Mouse (Mus musculus) forebrain, embryonic 14.5 days (tissue): ENCODE results near the gene Cdh11. TPM values are rescaled to one million over a fixed set of nuclear protein-coding genes. Genes with fewer than 3 reads are reported as not detected.

Experiments used
- ATAC-seq: fragments of 200-750 bp; cut with Nextera tagmentation; 2 replicates; pipeline ENCODE4 v1.8.0; 2017; ENCODE audit warnings: mild to moderate bottlenecking, moderate library complexity
- DNase-seq: peaks from one replicate; pipeline ENCODE4 v3.0.0-alpha.2; 2015; ENCODE audit warnings: low spot score
- H3K27ac ChIP-seq: fragments of 300-500 bp; sonication (generic); 2 replicates; pipeline ENCODE4 v1.5.1; 2014; ENCODE audit warnings: low read depth, mild to moderate bottlenecking, control low read depth, low read length, moderate library complexity
- H3K27me3 ChIP-seq: fragments of 300-500 bp; sonication (generic); replicated peaks from 2 replicates; pipeline ENCODE4 v1.6.1; 2014; ENCODE audit warnings: low read length, control low read depth, mixed read lengths; ENCODE audit not compliant: control insufficient read depth, insufficient read depth
- H3K36me3 ChIP-seq: fragments of 300-500 bp; sonication (generic); 2 replicates; pipeline ENCODE4 v1.6.1; 2014; ENCODE audit warnings: low read length, control low read depth; ENCODE audit not compliant: control insufficient read depth, insufficient read depth
- H3K4me1 ChIP-seq: fragments of 300-500 bp; sonication (generic); 2 replicates; pipeline ENCODE4 v1.6.1; 2014; ENCODE audit warnings: antibody characterized with exemption, low read length, control low read depth; ENCODE audit not compliant: control insufficient read depth, insufficient read depth
- H3K4me2 ChIP-seq: fragments of 300-500 bp; sonication (generic); 2 replicates; pipeline ENCODE4 v1.6.1; 2014; ENCODE audit warnings: mild to moderate bottlenecking, control low read depth, low read length
- H3K4me3 ChIP-seq: fragments of 300-500 bp; sonication (generic); 2 replicates; pipeline ENCODE4 v1.5.1; 2014; ENCODE audit warnings: low read depth, low read length, control low read depth
- H3K9ac ChIP-seq: fragments of 300-500 bp; sonication (generic); 2 replicates; pipeline ENCODE4 v1.6.1; 2014; ENCODE audit warnings: mild to moderate bottlenecking, low read length, control low read depth, moderate library complexity
- H3K9me3 ChIP-seq: fragments of 300-500 bp; sonication (generic); replicated peaks from 2 replicates; pipeline ENCODE4 v1.6.1; 2016; ENCODE audit warnings: low read length, control low read depth, mixed read lengths; ENCODE audit not compliant: control insufficient read depth
- WGBS: fragments of 180-500 bp; shearing (Covaris S2); extraction: QIAGEN DNeasy Blood & Tissue Kit; methylation state at CpG from one replicate; pipeline ENCODE4 v1.1.7; 2014; 5-methylcytosine and 5-hydroxymethylcytosine counted together
- polyA plus RNA-seq: library from polyadenylated mRNA; unstranded; fragments of >200 nt; fragmentation: Nextera tagmentation; extraction: Ambion mirVana; gene quantifications from 2 replicates; pipeline ENCODE4 v1.2.1, GENCODE M21; 2014

Cdh11 gene
- polyA plus RNA-seq, 1 experiment from 2014 or later, result 33.6 TPM

DNA sequence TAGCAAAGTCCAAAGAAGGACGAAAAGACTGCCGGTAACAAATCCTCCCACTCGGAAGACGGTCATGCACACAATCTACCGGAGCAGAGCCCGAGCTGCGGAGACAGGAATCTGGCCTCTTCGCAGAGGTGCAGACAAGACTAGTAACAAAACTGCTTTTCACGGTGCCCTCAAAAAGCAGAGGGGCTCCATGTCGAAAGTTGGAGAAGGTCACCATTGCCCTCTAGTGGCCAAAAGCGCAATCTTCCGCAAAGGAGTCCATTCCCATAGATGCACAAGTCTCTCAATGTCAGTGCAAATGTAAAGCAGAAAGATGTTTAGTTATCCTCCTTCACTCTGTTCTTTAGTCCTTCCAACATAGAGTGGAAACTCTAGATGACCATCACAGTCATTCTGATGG is 4.5 kb downstream of the Cdh11 start:
- DNase-seq (peak; percentile 95), ATAC-seq (peak; percentile 25)
- Histone ChIP-seq H3K36me3 (no peaks in the 10 kb centered on the region), H3K9me3 (no peaks in the 10 kb centered on the region), H3K27me3 (no peaks in the 10 kb centered on the region), H3K4me3 (peak overlapping the region; percentile 26), H3K27ac (no peak overlapping the region), H3K4me1 (0 out of 2 replicates have a peak, but pooled peaks cover 5% of the 10 kb centered on the region), H3K4me2 (peak overlapping the region; percentile 49), H3K9ac (peak overlapping the region; percentile 44; the same call in 1 of the 2 replicates)
- WGBS, result under 1% methylated on average over 12 of the region's 12 CpGs

DNA sequence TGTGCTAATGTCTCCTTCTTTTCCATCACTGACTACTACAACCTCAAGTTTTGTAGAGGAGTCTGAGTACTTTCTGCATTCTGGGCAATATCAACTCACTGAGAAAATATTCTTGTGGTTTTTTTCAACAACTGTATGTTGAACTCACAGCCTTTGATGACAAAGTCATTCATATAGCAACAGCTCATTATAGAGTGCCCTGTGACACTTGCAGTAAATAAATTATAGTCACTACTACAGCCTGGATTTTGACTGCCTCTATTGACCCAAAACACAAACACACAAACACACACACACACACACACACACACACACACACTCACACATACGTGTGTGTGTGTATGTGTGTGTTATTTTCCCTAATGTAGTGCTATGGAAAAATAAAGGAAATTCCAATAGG is 10.8 kb downstream of the Cdh11 start:
- Histone ChIP-seq H3K27ac (no peak overlapping the region), H3K36me3 (no peaks in the 10 kb centered on the region; the same call in 1 of the 2 replicates), H3K9me3 (no peaks in the 10 kb centered on the region), H3K27me3 (no peaks in the 10 kb centered on the region), H3K4me1 (no peaks in the 10 kb centered on the region), H3K4me2 (no peak overlapping the region), H3K9ac (no peak overlapping the region), H3K4me3 (no peak overlapping the region)
- DNase-seq (no peak), ATAC-seq (no peak)
- WGBS, result 86% methylated on average over 1 of the region's 1 CpGs

DNA sequence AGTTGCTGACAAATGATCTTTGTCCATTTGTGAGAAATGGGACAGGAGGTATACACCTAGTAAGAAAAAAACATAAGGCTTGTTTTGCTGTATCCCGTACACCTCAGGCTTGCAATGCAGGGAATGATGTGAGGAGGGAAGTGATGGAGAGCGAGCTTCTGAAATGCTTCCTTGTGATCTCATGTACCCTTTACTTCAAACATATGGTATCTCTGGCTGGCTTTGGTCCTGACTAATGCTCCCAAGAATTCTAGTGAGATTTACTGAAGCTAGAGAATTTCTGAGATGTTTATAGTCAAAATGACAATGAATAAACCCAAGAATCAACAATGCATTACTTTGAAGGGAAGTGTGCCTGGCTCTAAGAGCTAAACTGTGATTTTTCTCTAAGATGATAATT is 14.0 kb downstream of the Cdh11 start:
- H3K4me3 ChIP-seq, result no peak overlapping the region
- no peak overlapping the region for H3K27ac ChIP-seq
- DNase-seq (no peak), ATAC-seq (no peak)
- no peak overlapping the region for H3K4me2 ChIP-seq
- 0 out of 2 replicates have a peak, but pooled peaks cover 2% of the 10 kb centered on the region for H3K4me1 ChIP-seq
- H3K9me3 ChIP-seq, result no peaks in the 10 kb centered on the region
- no peaks in the 10 kb centered on the region for H3K27me3 ChIP-seq
- H3K9ac ChIP-seq, result no peak overlapping the region
- WGBS, result 88% methylated on average over 2 of the region's 2 CpGs
- H3K36me3 ChIP-seq, result no peaks in the 10 kb centered on the region; the same call in 1 of the 2 replicates

DNA sequence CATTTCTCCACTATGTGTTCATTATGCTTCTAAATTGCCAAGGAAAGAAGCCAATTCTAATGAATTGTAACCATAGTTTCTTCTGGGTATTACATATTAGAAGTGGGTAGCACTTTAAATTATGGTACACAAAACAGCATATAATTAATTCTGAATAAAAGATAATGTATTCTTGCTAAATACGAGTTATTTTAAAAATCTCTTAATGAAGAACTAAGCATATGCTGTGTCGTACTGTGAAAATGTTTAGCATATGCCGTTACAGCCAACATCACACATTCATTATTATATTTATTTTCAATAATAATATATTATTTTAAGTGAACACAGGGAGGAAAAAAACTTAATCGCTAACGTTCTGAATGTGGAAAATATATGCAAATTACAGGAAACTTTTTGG is 31.6 kb downstream of the Cdh11 start:
- DNase-seq, result peak; percentile 46
- 59% methylated on average over 5 of the region's 5 CpGs for WGBS
- ATAC-seq, result peak; percentile 54
- Histone ChIP-seq H3K4me1 (no peaks in the 10 kb centered on the region), H3K9me3 (no peaks in the 10 kb centered on the region), H3K9ac (no peak overlapping the region), H3K36me3 (no peaks in the 10 kb centered on the region), H3K27ac (no peak overlapping the region), H3K27me3 (no peaks in the 10 kb centered on the region), H3K4me2 (no peak overlapping the region), H3K4me3 (no peak overlapping the region)

DNA sequence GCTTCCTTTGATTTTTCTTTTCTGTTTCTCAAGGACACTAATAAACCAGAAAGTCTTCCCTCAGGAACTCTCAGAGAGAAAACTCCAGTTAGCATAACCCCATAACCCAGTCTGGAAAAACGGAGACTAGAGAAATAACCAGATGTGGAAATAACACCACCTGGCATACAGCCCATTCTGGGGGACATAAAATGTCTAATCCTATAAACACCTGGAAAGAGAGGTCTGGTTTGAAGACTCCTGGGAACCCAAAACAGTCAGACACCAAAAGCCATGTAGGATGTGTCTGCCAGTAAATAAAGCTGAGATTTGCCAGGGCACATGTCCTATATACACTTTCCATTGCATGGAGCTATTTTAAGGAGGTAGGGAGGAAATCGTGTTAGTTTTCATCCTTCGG is 42.5 kb downstream of the Cdh11 start:
- no peak overlapping the region for H3K27ac ChIP-seq
- H3K36me3 ChIP-seq, result no peaks in the 10 kb centered on the region
- H3K9me3 ChIP-seq, result no peaks in the 10 kb centered on the region
- ATAC-seq (no peak), DNase-seq (no peak)
- H3K4me1 ChIP-seq, result peaks cover 12% of the 10 kb centered on the region
- H3K4me3 ChIP-seq, result no peak overlapping the region
- 92% methylated on average over 3 of the region's 3 CpGs for WGBS
- H3K4me2 ChIP-seq, result no peak overlapping the region
- no peak overlapping the region for H3K9ac ChIP-seq
- H3K27me3 ChIP-seq, result no peaks in the 10 kb centered on the region

DNA sequence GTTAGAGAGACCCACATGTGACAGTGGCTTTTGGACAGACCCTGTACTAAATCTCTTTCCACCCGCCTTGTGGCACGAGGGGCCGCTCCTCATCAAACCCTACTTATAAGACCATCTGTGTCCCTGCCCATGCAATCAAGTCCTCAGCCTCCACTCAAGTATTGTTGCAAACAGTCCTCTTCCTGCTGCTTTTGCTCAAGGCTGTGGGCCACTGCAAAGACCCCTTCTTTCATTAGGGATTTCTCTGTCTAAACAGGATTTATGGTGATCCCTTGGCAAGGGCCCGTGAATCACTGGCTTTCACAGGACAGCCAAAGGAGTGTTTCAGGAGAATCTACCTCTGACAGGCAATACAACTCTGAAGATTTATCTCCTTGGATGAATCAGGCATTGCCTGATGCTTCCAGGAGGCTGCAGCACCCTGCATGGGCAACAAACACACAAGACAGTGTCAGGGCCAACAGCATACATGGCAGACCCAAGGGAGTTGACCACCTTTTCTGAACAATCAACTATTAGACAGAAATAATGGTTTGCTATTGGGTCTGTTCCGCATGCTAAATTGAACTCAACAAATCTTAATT is 43.3 kb downstream of the Cdh11 start:
- Histone ChIP-seq H3K4me3 (no peak overlapping the region), H3K4me1 (peaks cover 12% of the 10 kb centered on the region), H3K36me3 (no peaks in the 10 kb centered on the region), H3K9me3 (no peaks in the 10 kb centered on the region), H3K4me2 (no peak overlapping the region), H3K27me3 (no peaks in the 10 kb centered on the region), H3K27ac (no peak overlapping the region), H3K9ac (no peak overlapping the region)
- 92% methylated on average over 5 of the region's 5 CpGs for WGBS
- ATAC-seq (no peak), DNase-seq (no peak)

DNA sequence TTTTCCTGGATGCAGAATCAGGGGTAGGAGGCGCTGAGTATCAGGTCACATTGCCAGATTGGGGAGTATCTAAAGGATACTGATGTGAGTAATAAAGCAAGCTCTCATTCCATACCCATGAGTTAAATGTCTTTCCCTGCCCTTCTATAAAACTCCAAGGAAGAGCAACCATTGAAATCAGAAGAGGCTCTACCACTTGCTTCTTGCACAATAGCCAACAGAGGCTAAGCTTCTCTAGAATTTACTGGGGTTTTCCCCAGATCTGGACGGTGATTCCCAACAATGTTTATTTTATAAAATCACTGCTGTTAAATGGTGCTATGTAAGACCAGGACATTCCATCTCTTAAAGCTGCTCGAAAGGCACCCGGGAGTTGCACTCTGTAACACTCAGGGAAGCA is 44.5 kb downstream of the Cdh11 start:
- H3K27me3 ChIP-seq, result no peaks in the 10 kb centered on the region
- DNase-seq, result no peak
- H3K9me3 ChIP-seq, result no peaks in the 10 kb centered on the region
- H3K4me1 ChIP-seq, result peaks cover 12% of the 10 kb centered on the region
- no peak overlapping the region for H3K4me2 ChIP-seq
- no peak overlapping the region for H3K27ac ChIP-seq
- no peaks in the 10 kb centered on the region for H3K36me3 ChIP-seq
- 93% methylated on average over 4 of the region's 4 CpGs for WGBS
- no peak overlapping the region for H3K9ac ChIP-seq
- H3K4me3 ChIP-seq, result no peak overlapping the region
- no peak for ATAC-seq

DNA sequence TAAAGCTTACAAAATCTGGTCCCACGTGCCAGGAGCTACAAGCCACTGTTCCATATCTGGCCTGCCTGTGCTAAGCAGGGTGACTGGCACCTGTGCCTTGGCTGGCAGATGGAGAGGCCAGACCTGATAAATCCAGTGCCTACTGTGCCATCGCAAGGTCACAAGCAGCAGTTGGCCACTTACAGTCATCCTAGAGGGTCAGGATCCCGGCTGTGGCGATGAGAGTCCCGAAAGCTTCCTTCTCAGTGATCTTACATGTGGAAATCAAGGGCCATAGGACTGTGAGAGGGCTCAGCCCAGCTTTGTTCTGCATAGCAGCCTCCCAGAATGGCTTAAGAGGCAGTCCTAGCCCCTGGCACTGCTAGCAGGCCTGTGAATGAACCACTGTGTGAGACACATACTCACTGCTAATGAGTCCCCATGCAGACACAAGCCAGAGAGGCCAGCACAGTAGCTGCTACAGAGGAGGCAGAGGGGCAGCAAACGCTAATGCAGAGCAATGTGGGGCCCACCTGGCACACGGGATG is 46.4 kb downstream of the Cdh11 start:
- WGBS, result 29% methylated on average over 7 of the region's 7 CpGs
- peak overlapping the region; percentile 32; the same call in 1 of the 2 replicates for H3K9ac ChIP-seq
- no peaks in the 10 kb centered on the region for H3K27me3 ChIP-seq
- peak; percentile 74 for DNase-seq
- peak; percentile 88 for ATAC-seq
- H3K27ac ChIP-seq, result peak overlapping the region; percentile 60
- H3K4me1 ChIP-seq, result peaks cover 18% of the 10 kb centered on the region
- H3K4me2 ChIP-seq, result peak overlapping the region; percentile 20; the same call in 1 of the 2 replicates
- H3K4me3 ChIP-seq, result no peak overlapping the region
- H3K36me3 ChIP-seq, result no peaks in the 10 kb centered on the region
- no peaks in the 10 kb centered on the region for H3K9me3 ChIP-seq

DNA sequence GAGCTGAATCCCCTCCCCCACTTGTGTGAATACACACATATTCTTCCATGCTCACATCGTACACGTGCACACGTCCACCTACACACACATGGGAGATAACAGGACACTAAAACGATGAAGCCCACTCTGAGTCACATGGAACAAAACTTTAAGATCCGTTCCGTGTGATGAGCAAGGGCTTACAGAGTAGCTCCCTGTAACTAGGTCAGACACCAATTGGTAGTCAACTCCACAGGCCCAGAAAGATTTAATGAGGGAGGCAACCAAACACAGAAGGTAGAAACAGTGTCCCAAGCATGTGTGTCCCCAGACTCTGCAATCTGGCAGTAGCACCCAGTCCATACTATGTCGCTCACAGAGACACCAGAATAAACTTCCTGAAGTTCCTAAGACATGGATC is 47.0 kb downstream of the Cdh11 start:
- peaks cover 18% of the 10 kb centered on the region for H3K4me1 ChIP-seq
- H3K4me2 ChIP-seq, result no peak overlapping the region
- H3K36me3 ChIP-seq, result no peaks in the 10 kb centered on the region
- ATAC-seq (peak; percentile 27; the same call in 1 of the 2 replicates), DNase-seq (no peak)
- 75% methylated on average over 7 of the region's 7 CpGs for whole genome bisulfite sequencing
- no peak overlapping the region for H3K9ac ChIP-seq
- 0 out of 2 replicates have a peak overlapping the region, but pooled peaks have one; percentile 60 for H3K27ac ChIP-seq
- no peak overlapping the region for H3K4me3 ChIP-seq
- H3K9me3 ChIP-seq, result no peaks in the 10 kb centered on the region
- no peaks in the 10 kb centered on the region for H3K27me3 ChIP-seq
